Mouse (Mus musculus): ENCODE measurements around the gene Ttc27. TPM values are rescaled to one million over a fixed set of nuclear protein-coding genes. Genes with fewer than 3 reads are reported as not detected.

The Ttc27 gene
- polyA plus RNA-seq, 1 experiment from 2014 or later = 31.2 TPM

GRCm38 (mm10) chr17:74875740-74876139 is 158.2 kb downstream of the Ttc27 start:
- Histone ChIP-seq H3K27ac (no peak overlapping the region; the same call in 1 of the 2 replicates), H3K27me3 (ENCODE audit: low read depth, poor library complexity, severe bottlenecking) (no peaks in the 10 kb centered on the region), H3K36me3 (no peaks in the 10 kb centered on the region), H3K4me1 (peaks cover 23% of the 10 kb centered on the region), H3K9me3 (replicated peaks) (no peaks in the 10 kb centered on the region), H3K4me3 (no peak overlapping the region)
- 92% methylated on average over 5 of the region's 5 CpGs for WGBS
- no peak for DNase-seq (ENCODE audit: low spot score)

GRCm38 (mm10) chr17:74876954-74877353 is 159.4 kb downstream of the Ttc27 start:
- 86% methylated on average over 10 of the region's 10 CpGs for WGBS
- Histone ChIP-seq H3K4me3 (no peak overlapping the region), H3K9me3 (replicated peaks) (no peaks in the 10 kb centered on the region), H3K4me1 (peaks cover 18% of the 10 kb centered on the region), H3K36me3 (no peaks in the 10 kb centered on the region), H3K27ac (no peak overlapping the region), H3K27me3 (ENCODE audit: low read depth, poor library complexity, severe bottlenecking) (no peaks in the 10 kb centered on the region)
- DNase-seq (ENCODE audit: low spot score) = no peak

- H3K9me3 ChIP-seq (replicated peaks) = no peaks in the 10 kb centered on the region
- H3K4me1 ChIP-seq = peaks cover 18% of the 10 kb centered on the region
- no peak overlapping the region for H3K4me3 ChIP-seq
- WGBS = 24% methylated on average over 7 of the region's 7 CpGs
- no peaks in the 10 kb centered on the region for H3K27me3 ChIP-seq (ENCODE audit: low read depth, poor library complexity, severe bottlenecking)
- H3K27ac ChIP-seq = no peak overlapping the region
- no peak for DNase-seq (ENCODE audit: low spot score)
- H3K36me3 ChIP-seq = no peaks in the 10 kb centered on the region
These were observed 162.2 kb downstream of the Ttc27 start for GRCm38 (mm10) chr17:74879768-74880167.

DNA sequence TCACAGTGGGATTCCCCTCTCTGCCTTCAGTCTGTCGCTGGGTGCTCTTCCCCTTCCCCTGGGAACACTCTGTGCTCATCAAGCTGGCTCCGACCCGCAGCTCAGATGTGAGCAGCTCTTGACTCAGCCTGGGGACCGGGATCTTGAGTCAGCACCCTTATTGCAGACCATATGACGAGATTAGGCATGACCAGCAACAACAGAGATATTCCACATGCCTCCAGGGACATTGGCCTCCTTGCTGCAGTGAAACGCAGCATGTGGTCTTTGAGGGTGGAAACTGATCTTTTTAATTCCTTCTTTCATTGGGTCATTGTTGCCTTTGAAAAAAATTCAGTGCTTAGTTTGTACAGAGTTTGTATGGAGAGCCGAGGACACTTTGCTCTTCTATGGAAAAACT is 169.5 kb downstream of the Ttc27 start:
- H3K4me3 ChIP-seq = no peak overlapping the region
- peak overlapping the region; percentile 25; the same call in 1 of the 2 replicates for H3K27ac ChIP-seq
- no peak for DNase-seq (ENCODE audit: low spot score)
- H3K36me3 ChIP-seq = no peaks in the 10 kb centered on the region
- WGBS = 85% methylated on average over 7 of the region's 7 CpGs
- peaks cover 21% of the 10 kb centered on the region for H3K4me1 ChIP-seq
- no peaks in the 10 kb centered on the region for H3K9me3 ChIP-seq (replicated peaks)
- no peaks in the 10 kb centered on the region for H3K27me3 ChIP-seq (ENCODE audit: low read depth, poor library complexity, severe bottlenecking)

- H3K4me1 ChIP-seq = peaks cover 21% of the 10 kb centered on the region
- no peak for DNase-seq (ENCODE audit: low spot score)
- peak overlapping the region; percentile 78 for H3K27ac ChIP-seq
- no peaks in the 10 kb centered on the region for H3K36me3 ChIP-seq
- no peaks in the 10 kb centered on the region for H3K27me3 ChIP-seq (ENCODE audit: low read depth, poor library complexity, severe bottlenecking)
- H3K9me3 ChIP-seq (replicated peaks) = no peaks in the 10 kb centered on the region
- no peak overlapping the region for H3K4me3 ChIP-seq
- WGBS = 62% methylated on average over 11 of the region's 11 CpGs
These were observed 171.5 kb downstream of the Ttc27 start for GRCm38 (mm10) chr17:74888836-74889534.

GRCm38 (mm10) chr17:74889535-74890117 is 172.1 kb downstream of the Ttc27 start:
- Histone ChIP-seq H3K4me1 (peaks cover 21% of the 10 kb centered on the region), H3K4me3 (no peak overlapping the region), H3K27ac (peak overlapping the region; percentile 78), H3K9me3 (replicated peaks) (no peaks in the 10 kb centered on the region), H3K27me3 (ENCODE audit: low read depth, poor library complexity, severe bottlenecking) (no peaks in the 10 kb centered on the region), H3K36me3 (no peaks in the 10 kb centered on the region)
- WGBS = 85% methylated on average over 11 of the region's 11 CpGs
- DNase-seq (ENCODE audit: low spot score) = peak; percentile 49

DNA sequence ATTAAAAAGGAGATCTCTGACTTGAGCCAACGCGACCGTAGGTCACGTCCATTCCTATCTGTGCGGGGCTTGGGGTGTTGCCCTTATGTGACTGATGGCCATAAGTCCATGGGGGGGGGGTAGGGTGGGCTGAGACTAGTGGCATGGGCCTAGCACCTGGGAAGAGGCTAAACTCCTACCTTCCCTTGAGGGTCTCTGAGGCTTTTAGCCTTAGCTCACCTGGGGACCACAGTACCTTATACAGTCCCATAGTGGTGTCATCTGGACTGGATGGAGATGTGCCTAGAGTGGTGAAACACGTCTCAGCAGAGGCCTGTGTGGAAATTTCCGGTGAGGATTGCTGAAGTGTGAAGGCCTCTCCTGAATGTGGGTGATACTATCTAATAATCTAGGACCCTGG is 184.9 kb downstream of the Ttc27 start:
- 93% methylated on average over 7 of the region's 7 CpGs for WGBS
- no peaks in the 10 kb centered on the region; the same call in 1 of the 2 replicates for H3K9me3 ChIP-seq (replicated peaks)

GRCm38 (mm10) chr17:74903411-74904331 is 186.1 kb downstream of the Ttc27 start:
- no peaks in the 10 kb centered on the region for H3K36me3 ChIP-seq
- H3K27ac ChIP-seq = 0 out of 2 replicates have a peak overlapping the region, but pooled peaks have one; percentile 16
- WGBS = 77% methylated on average over 16 of the region's 16 CpGs
- H3K27me3 ChIP-seq (ENCODE audit: low read depth, poor library complexity, severe bottlenecking) = no peaks in the 10 kb centered on the region
- DNase-seq (ENCODE audit: low spot score) = peak; percentile 27
- peaks cover 6% of the 10 kb centered on the region for H3K4me1 ChIP-seq
- no peak overlapping the region for H3K4me3 ChIP-seq
- no peaks in the 10 kb centered on the region; the same call in 1 of the 2 replicates for H3K9me3 ChIP-seq (replicated peaks)

More for the DNA sequence above, 184.9 kb downstream of the Ttc27 start:
- Histone ChIP-seq H3K36me3 (no peaks in the 10 kb centered on the region), H3K27me3 (ENCODE audit: low read depth, poor library complexity, severe bottlenecking) (no peaks in the 10 kb centered on the region), H3K4me3 (no peak overlapping the region), H3K27ac (no peak overlapping the region), H3K4me1 (peaks cover 6% of the 10 kb centered on the region)
- no peak for DNase-seq (ENCODE audit: low spot score)

DNA sequence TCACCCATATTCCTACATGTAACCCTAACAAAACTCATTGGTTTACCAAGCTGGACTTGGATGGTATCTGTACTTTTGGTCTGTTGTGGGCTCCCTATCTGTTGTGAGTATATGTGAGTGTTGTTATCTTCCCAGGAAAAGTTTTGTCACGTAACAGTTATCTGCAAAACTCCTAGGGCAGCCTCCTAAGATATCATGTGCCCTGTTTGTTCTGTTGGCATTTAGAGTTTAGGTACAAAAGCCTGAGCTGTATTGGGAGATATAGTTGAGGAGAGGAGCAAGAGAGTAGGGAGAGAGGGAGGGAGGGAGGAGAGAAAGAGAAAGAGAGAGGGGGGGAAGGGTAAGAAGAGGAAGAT is 186.8 kb downstream of the Ttc27 start:
- Histone ChIP-seq H3K27ac (no peak overlapping the region), H3K27me3 (ENCODE audit: low read depth, poor library complexity, severe bottlenecking) (no peaks in the 10 kb centered on the region), H3K4me1 (peaks cover 6% of the 10 kb centered on the region), H3K4me3 (no peak overlapping the region), H3K9me3 (replicated peaks) (no peaks in the 10 kb centered on the region; the same call in 1 of the 2 replicates), H3K36me3 (no peaks in the 10 kb centered on the region)
- no peak for DNase-seq (ENCODE audit: low spot score)
- WGBS = 84% methylated on average over 1 of the region's 1 CpGs

DNA sequence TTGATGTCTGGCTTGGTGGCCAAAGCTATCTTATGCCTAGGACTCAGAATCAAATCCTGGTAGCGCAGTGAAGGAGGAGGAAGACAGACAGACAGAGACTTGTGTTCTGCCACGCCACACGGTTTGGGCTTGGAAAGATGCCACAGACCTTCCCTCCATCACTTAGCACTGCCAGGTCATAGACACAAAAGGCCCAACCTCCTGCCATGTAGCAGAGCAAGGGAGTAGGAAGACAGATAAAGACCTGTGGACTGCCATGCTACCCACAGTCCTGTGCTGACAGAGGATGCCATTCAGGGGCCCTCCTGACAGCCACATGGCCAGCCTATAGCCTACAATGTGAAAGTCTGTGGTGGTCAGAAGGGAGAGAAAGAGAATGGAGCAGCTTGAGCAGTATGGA is 187.4 kb downstream of the Ttc27 start:
- WGBS = 94% methylated on average over 3 of the region's 3 CpGs
- Histone ChIP-seq H3K36me3 (no peaks in the 10 kb centered on the region), H3K4me1 (peaks cover 6% of the 10 kb centered on the region), H3K4me3 (no peak overlapping the region), H3K9me3 (replicated peaks) (no peaks in the 10 kb centered on the region; the same call in 1 of the 2 replicates), H3K27me3 (ENCODE audit: low read depth, poor library complexity, severe bottlenecking) (no peaks in the 10 kb centered on the region), H3K27ac (no peak overlapping the region)
- peak; percentile 21 for DNase-seq (ENCODE audit: low spot score)

DNA sequence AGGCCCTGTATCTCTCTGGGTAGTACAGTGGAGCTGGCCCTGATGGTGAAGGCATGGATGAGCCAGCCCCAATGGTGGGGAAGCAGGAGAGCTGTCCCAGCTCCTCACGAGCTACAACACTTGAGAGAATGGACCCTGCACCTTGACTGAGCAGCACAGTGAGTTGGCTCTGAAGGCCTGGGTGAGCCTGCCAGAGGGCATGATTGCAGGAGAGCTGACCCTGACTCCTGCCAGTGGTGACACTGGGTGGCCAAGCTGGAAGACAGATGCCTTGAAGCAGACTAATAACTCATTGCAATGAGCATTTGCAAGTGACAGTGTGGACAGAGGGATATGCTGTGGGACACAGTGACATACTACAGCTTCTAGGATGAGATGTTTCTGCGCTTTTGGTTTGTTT is 195.5 kb downstream of the Ttc27 start:
- Histone ChIP-seq H3K36me3 (no peaks in the 10 kb centered on the region), H3K4me3 (no peak overlapping the region), H3K27me3 (ENCODE audit: low read depth, poor library complexity, severe bottlenecking) (no peaks in the 10 kb centered on the region), H3K9me3 (replicated peaks) (peaks cover 2% of the 10 kb centered on the region; the same call in 1 of the 2 replicates), H3K27ac (no peak overlapping the region), H3K4me1 (no peaks in the 10 kb centered on the region)
- DNase-seq (ENCODE audit: low spot score) = no peak
- 93% methylated on average over 2 of the region's 2 CpGs for WGBS
